Mouse (Mus musculus) liver, embryonic 16.5 days (tissue): ENCODE measurements around the gene Gm17027. TPM values are rescaled to one million over a fixed set of nuclear protein-coding genes. Genes with fewer than 3 reads are reported as not detected.
"Not testable (repeated sequence)": the region's sequence is repeated elsewhere in the genome, so short reads cannot be mapped to it uniquely, and the experiment has no call there.

ENCODE experiments used
- ATAC-seq: fragments of 200-750 bp; cut with Nextera tagmentation; 2 replicates; pipeline ENCODE4 v1.8.0; 2017; ENCODE audit warnings: low read depth, mild to moderate bottlenecking, moderate number of reproducible peaks, moderate library complexity
- H3K27ac ChIP-seq: fragments of 300-500 bp; sonication (generic); 2 replicates; pipeline ENCODE4 v1.5.1; 2014; ENCODE audit warnings: mild to moderate bottlenecking, low read length
- H3K27me3 ChIP-seq: fragments of 300-500 bp; sonication (generic); 2 replicates; pipeline ENCODE4 v1.6.1; 2014; ENCODE audit warnings: low read depth, low read length, mixed read lengths; ENCODE audit not compliant: control insufficient read depth, insufficient read depth
- H3K36me3 ChIP-seq: fragments of 300-500 bp; sonication (generic); 2 replicates; pipeline ENCODE4 v1.6.1; 2014; ENCODE audit warnings: mild to moderate bottlenecking; ENCODE audit not compliant: control insufficient read depth, insufficient read depth
- H3K4me1 ChIP-seq: fragments of 300-500 bp; sonication (generic); 2 replicates; pipeline ENCODE4 v1.6.1; 2014; ENCODE audit warnings: low read depth, low read length, mixed read lengths; ENCODE audit not compliant: control insufficient read depth
- H3K4me2 ChIP-seq: fragments of 300-500 bp; sonication (generic); 2 replicates; pipeline ENCODE4 v1.6.1; 2014; ENCODE audit warnings: low read depth, low read length, mixed read lengths
- H3K4me3 ChIP-seq: fragments of 300-500 bp; sonication (generic); 2 replicates; pipeline ENCODE4 v1.5.1; 2014; ENCODE audit warnings: low read depth, mild to moderate bottlenecking, low read length
- H3K9ac ChIP-seq: fragments of 300-500 bp; sonication (generic); 2 replicates; pipeline ENCODE4 v1.6.1; 2014; ENCODE audit warnings: low read depth, low read length
- H3K9me3 ChIP-seq: fragments of 300-500 bp; sonication (generic); replicated peaks from 2 replicates; pipeline ENCODE4 v1.6.1; 2016; ENCODE audit warnings: low read length; ENCODE audit not compliant: control insufficient read depth
- WGBS: fragments of 180-500 bp; shearing (Covaris S2); extraction: QIAGEN DNeasy Blood & Tissue Kit; methylation state at CpG from one replicate; pipeline ENCODE4 v1.1.7; 2014; ENCODE audit not compliant: insufficient replicate concordance; 5-methylcytosine and 5-hydroxymethylcytosine counted together
- polyA plus RNA-seq: library from polyadenylated mRNA; unstranded; fragments of >200 nt; fragmentation: Nextera tagmentation; extraction: Ambion mirVana; gene quantifications from 2 replicates; pipeline ENCODE4 v1.2.1, GENCODE M21; 2015

Gene Gm17027
- not detected in 2 replicates for polyA plus RNA-seq

DNA sequence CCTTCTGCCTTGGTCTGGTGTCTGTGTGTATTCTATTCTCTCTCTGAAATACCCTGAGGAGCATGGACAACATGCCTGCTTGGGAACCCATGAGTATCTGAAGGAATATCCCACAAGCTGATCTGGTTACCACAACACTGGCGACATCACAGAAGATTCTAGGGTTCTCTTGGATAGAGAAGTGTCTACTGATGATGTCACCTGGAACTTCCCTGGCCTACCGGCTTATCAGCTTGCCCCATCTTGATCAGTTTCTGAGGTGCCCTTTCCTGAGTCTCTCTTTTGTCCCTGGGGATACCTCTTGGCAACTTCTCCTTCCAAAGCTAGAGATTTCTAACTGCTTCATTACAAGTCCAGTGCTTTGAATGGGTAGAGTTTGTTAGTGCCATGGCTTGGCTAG, at the start of gene Gm17027:
Gene Gm17027, minus strand, starts transcription at position 101 of the 400 bp plus-strand sequence.
- not testable (repeated sequence) for H3K36me3 ChIP-seq, H3K4me2 ChIP-seq, ATAC-seq, H3K4me3 ChIP-seq, H3K27me3 ChIP-seq, H3K9ac ChIP-seq, H3K27ac ChIP-seq, H3K9me3 ChIP-seq, H3K4me1 ChIP-seq
- 46% methylated on average over 1 of the region's 2 CpGs for WGBS

DNA sequence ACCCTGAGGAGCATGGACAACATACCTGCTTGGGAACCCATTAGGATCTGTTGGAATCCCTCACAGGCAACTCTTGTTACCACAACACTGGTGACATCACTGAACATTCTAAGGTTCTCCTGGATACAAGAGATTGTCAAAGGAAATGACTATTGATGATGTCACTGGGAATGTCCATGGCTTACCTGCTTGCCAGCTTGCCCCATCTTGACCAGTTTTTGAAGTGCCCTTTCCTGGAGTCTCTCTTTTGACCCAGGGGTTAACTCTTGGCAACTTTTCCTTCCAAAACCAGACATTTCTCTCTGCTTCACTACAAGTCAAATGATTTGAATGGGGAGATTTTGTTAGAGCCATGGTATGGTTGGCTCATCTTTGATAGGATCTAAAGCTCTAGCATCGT, 28.3 kb upstream of the Gm17027 start, which contains the start of gene Gm3573:
Gene Gm3573, minus strand, starts transcription at position 101 of the 400 bp plus-strand sequence.
- not testable (repeated sequence) for H3K27ac ChIP-seq, H3K4me1 ChIP-seq, H3K36me3 ChIP-seq, H3K4me3 ChIP-seq, H3K27me3 ChIP-seq, ATAC-seq, H3K9ac ChIP-seq, H3K4me2 ChIP-seq, H3K9me3 ChIP-seq
- whole genome bisulfite sequencing = no CpG with 5 or more reads among the region's 1 CpGs

DNA sequence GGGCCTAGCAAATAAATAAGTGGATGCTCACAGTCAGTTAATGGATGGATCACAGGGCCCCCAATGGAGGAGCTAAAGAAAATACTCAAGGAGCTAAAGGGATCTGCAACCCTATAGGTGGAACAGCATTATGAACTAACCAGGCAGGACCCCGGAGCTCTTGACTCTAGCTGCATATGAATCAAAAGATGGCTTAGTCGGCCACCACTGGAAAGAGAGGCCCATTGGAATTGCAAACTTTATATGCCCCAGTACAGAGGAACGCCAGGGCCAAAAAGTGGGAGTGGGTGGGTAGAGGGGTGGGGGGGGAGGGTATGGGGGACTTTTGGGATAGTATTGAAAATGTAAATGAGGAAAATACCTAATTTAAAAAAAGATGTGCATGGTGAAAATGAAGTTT, 21.5 kb upstream of the Gm17027 start:
- not testable (repeated sequence) for H3K36me3 ChIP-seq, H3K4me3 ChIP-seq, H3K9ac ChIP-seq, H3K27ac ChIP-seq, ATAC-seq, H3K4me1 ChIP-seq, H3K27me3 ChIP-seq, H3K4me2 ChIP-seq, H3K9me3 ChIP-seq
- 54% methylated on average over 3 of the region's 3 CpGs for WGBS

DNA sequence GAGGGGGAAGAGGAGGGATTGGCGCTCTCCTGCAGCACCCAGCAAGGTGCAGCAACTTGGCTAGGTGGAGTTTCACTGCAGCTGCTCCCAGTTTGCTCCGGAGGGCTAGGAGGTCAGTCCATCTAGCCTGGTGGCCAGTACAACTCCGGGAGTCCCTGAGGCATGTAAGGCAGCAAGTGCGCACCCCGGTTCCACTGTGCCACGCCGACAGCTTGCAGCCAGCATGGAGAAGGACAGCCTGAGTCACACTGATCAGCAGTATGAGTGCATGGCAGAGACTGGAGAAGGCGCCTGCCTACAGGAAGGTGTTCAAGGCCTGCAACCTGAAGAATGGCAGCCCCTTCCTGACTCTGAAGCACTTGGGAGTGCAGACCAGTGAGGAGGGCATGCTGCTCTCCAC, 27.9 kb downstream of the Gm17027 start:
- not testable (repeated sequence) for H3K36me3 ChIP-seq, H3K4me1 ChIP-seq, H3K9ac ChIP-seq, H3K4me3 ChIP-seq, H3K27me3 ChIP-seq, ATAC-seq, H3K27ac ChIP-seq, H3K4me2 ChIP-seq, H3K9me3 ChIP-seq
- WGBS = 57% methylated on average over 5 of the region's 8 CpGs

DNA sequence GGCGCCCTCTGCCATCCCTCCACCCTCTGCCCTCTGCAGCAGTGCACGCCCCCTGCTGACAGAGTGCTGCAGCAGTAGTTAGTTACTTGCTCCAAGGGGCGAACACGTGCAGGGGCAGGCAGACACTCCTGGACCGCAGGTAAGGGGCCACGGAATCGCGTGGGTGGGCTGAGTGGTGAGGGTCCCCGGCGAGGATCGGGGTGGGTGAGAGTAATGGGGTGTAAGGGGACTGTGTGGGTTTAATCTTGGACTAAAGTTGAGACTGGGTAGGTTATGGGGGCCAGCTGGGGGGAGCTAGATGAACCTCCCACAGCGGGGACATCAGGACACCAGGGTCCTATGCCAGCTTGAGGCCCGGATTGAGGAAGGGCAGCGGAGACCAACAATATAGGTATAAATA, 28.6 kb downstream of the Gm17027 start:
- H3K27ac ChIP-seq, ATAC-seq, H3K4me2 ChIP-seq, H3K4me3 ChIP-seq, H3K4me1 ChIP-seq, H3K27me3 ChIP-seq, H3K36me3 ChIP-seq, H3K9me3 ChIP-seq, H3K9ac ChIP-seq: not testable (repeated sequence)
- WGBS = 41% methylated on average over 9 of the region's 14 CpGs

DNA sequence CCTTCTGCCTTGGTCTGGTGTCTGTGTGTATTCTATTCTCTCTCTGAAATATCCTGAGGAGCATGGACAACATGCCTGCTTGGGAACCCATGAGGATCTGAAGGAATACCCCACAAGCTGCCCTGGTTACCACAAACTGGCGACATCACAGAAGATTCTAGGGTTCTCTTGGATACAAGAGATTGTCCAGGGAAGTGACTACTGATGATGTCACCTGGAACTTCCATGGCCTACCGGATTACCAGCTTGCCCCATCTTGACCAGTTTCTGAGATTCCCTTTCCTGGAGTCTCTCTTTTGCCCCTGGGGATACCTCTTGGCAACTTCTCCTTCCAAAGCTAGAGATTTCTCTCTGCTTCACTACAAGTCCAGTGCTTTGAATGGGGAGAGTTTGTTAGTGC, 45.2 kb downstream of the Gm17027 start, which contains the start of gene Gm7951:
Gene Gm7951, minus strand, starts transcription at position 101 of the 400 bp plus-strand sequence.
- not testable (repeated sequence) for H3K4me1 ChIP-seq, H3K27me3 ChIP-seq, H3K36me3 ChIP-seq, H3K4me3 ChIP-seq, ATAC-seq, H3K4me2 ChIP-seq, H3K9ac ChIP-seq, H3K9me3 ChIP-seq, H3K27ac ChIP-seq
- no CpG with 5 or more reads among the region's 2 CpGs for WGBS

Other genes with a start within 250 kb of the Gm17027 start
- not detected in 2 replicates for gene 1700049E17Rik1, start 237.7 kb downstream of the Gm17027 start, polyA plus RNA-seq
- gene 1700024B05Rik, start 218.6 kb downstream of the Gm17027 start, polyA plus RNA-seq = not detected in 2 replicates
- not detected in 2 replicates for gene Gm6401, start 194.7 kb downstream of the Gm17027 start, polyA plus RNA-seq
- not detected in 2 replicates for gene Gm3543, start 179.3 kb downstream of the Gm17027 start, polyA plus RNA-seq
- gene Gm7951, start 45.3 kb downstream of the Gm17027 start, polyA plus RNA-seq = not detected in 2 replicates
- not detected in 2 replicates for gene Gm3573, start 28.2 kb upstream of the Gm17027 start, polyA plus RNA-seq
- not detected in 2 replicates for gene Gm17026, start 97.4 kb upstream of the Gm17027 start, polyA plus RNA-seq
- gene Gm9611, start 134.7 kb upstream of the Gm17027 start, polyA plus RNA-seq = not detected in 2 replicates
- not detected in 2 replicates for gene Gm7995, start 147.6 kb upstream of the Gm17027 start, polyA plus RNA-seq